Mouse (Mus musculus) limb, embryonic 10.5 days (tissue): Measurements from ENCODE around the gene Tnfrsf25. TPM values are rescaled to one million over a fixed set of nuclear protein-coding genes. Genes with fewer than 3 reads are reported as not detected.

ENCODE experiments used
- DNase-seq: peaks from one replicate; pipeline ENCODE4 v3.0.0-alpha.2; 2017; ENCODE audit warnings: low spot score
- H3K27ac ChIP-seq: fragments of 300-500 bp; sonication (generic); 2 replicates; pipeline ENCODE4 v1.5.1; 2016; ENCODE audit warnings: mild to moderate bottlenecking
- H3K27me3 ChIP-seq: fragments of 300-500 bp; sonication (generic); 2 replicates; pipeline ENCODE4 v1.6.1; 2016; ENCODE audit warnings: low read depth, mild to moderate bottlenecking; ENCODE audit not compliant: poor library complexity, severe bottlenecking
- H3K36me3 ChIP-seq: fragments of 300-500 bp; sonication (generic); 2 replicates; pipeline ENCODE4 v1.6.1; 2016; ENCODE audit warnings: mild to moderate bottlenecking, moderate library complexity
- H3K4me1 ChIP-seq: fragments of 300-500 bp; sonication (generic); 2 replicates; pipeline ENCODE4 v1.6.1; 2016
- H3K4me3 ChIP-seq: fragments of 300-500 bp; sonication (generic); 2 replicates; pipeline ENCODE4 v1.5.1; 2016; ENCODE audit warnings: mild to moderate bottlenecking, moderate library complexity
- H3K9me3 ChIP-seq: fragments of 300-500 bp; sonication (generic); replicated peaks from 2 replicates; pipeline ENCODE4 v1.6.1; 2016; ENCODE audit warnings: mild to moderate bottlenecking
- WGBS: fragments of 180-500 bp; shearing (Covaris S2); methylation state at CpG from one replicate; pipeline ENCODE4 v1.1.7; 2016; 5-methylcytosine and 5-hydroxymethylcytosine counted together
- polyA plus RNA-seq: library from polyadenylated mRNA; unstranded; fragments of >200 nt; fragmentation: Nextera tagmentation; extraction: Ambion mirVana; gene quantifications from 2 replicates; pipeline ENCODE4 v1.2.1, GENCODE M21; 2016

The Tnfrsf25 gene
- polyA plus RNA-seq, 1 experiment from 2014 or later: 0.75 TPM

DNA sequence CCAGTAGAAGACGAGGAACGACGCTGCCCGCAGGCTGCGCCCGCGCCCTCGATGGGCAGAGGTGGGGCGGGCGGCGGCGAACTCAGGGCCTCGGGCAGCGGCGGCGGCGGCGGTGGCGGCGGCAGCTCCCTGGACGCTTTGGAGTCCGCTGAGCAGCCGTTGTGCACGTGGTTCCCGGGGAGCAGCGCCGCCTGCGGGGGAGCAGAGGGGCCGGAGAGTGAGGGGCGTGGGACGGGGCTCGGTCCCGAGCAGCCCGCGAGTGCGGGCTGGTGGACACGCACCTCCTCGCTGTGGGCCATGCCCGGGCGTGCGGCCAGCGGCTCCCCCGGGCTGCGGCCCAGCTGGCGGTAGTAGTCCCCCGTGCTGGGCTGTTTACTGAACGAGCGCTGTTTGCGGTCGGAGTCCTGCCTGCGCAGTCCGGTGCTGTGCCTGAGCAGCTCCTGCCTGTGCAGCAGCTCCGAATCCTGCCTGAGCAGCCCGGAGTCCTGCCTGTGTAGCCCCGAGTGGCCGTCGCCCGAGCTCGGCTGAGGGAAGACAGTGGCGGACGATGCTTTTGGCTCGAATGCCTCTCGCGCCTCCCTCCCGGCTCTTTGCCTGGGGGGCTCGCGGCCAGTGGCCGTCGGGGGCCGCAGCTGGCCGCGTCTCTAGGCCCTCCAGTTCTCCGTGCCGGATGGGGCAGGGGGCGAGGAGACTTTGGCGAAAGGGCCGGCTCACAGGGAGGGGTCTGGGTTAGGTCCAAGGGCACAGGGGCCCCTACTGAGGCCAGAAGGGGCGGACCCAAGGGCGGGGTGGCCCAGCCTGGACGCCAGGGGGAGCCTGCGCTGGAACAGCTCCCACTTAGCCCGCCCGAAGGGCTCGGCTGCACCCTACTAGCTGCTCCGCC is 15.3 kb downstream of the Tnfrsf25 start:
- Histone ChIP-seq H3K27ac (peak overlapping the region; percentile 75), H3K4me1 (peaks cover 54% of the 10 kb centered on the region), H3K9me3 (no peaks in the 10 kb centered on the region), H3K4me3 (peak overlapping the region; percentile 48), H3K27me3 (peaks cover 97% of the 10 kb centered on the region), H3K36me3 (no peaks in the 10 kb centered on the region)
- under 1% methylated on average over 83 of the region's 85 CpGs for WGBS
- DNase-seq: peak; percentile 77

GRCm38 (mm10) chr4:152131809-152132771 is 16.4 kb downstream of the Tnfrsf25 start:
- 5% methylated on average over 50 of the region's 50 CpGs for WGBS

GRCm38 (mm10) chr4:152132772-152133169 is 17.0 kb downstream of the Tnfrsf25 start:
- 24% methylated on average over 10 of the region's 10 CpGs for WGBS
- Histone ChIP-seq H3K9me3 (no peaks in the 10 kb centered on the region), H3K36me3 (no peaks in the 10 kb centered on the region), H3K4me1 (peaks cover 47% of the 10 kb centered on the region), H3K4me3 (no peak overlapping the region), H3K27me3 (peaks cover 96% of the 10 kb centered on the region), H3K27ac (no peak overlapping the region)
- peak; percentile 32 for DNase-seq

More at GRCm38 (mm10) chr4:152131809-152132771, 16.4 kb downstream of the Tnfrsf25 start:
- H3K4me1 ChIP-seq: peaks cover 48% of the 10 kb centered on the region
- peaks cover 96% of the 10 kb centered on the region for H3K27me3 ChIP-seq
- H3K9me3 ChIP-seq: no peaks in the 10 kb centered on the region
- DNase-seq: peak; percentile 73
- H3K27ac ChIP-seq: peak overlapping the region; percentile 75
- H3K4me3 ChIP-seq: peak overlapping the region; percentile 48
- no peaks in the 10 kb centered on the region for H3K36me3 ChIP-seq

DNA sequence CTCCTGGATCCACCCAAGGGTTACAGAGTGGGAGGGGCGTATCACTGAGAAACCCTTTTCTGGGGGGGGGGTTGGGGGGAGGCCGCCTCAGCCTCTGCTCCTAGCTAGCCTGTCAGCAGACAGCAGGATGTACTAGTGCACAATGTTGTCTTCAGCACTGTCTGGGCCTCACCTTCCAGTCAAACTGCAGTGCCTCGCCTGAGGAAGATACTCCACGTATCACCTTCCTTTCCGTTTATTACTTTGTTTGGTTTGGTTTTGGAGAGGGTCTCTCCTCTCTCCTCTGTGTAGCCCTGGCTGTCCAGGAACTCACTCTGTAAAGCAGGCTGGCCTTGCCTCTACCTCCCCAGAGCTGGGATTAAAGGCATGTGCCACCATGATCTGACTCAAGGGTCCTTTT is 17.5 kb downstream of the Tnfrsf25 start:
- Histone ChIP-seq H3K36me3 (no peaks in the 10 kb centered on the region), H3K9me3 (no peaks in the 10 kb centered on the region), H3K4me3 (no peak overlapping the region), H3K4me1 (peaks cover 49% of the 10 kb centered on the region), H3K27ac (no peak overlapping the region), H3K27me3 (peaks cover 96% of the 10 kb centered on the region)
- WGBS: 54% methylated on average over 5 of the region's 5 CpGs
- no peak for DNase-seq

DNA sequence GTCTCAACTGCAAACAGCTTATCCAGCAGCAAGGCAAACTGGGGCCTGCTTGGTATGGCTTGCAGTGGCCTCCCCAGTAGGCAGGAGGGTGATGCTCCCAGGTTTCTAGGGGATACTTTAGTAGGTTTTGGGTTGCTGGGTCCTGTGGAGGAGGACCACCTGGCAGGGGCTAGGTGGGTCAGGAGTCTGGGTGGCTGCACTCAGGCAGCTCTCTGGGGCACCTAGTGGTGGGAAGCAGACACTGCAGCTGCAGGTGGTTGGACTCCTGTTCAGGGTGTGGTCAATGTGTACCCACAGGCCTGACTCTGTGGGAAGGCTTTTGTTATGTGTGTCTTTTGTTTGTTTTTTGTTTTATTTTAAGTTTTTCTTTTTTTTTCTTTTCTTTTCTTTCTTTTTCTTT is 18.8 kb downstream of the Tnfrsf25 start:
- Histone ChIP-seq H3K4me1 (peaks cover 50% of the 10 kb centered on the region), H3K27ac (no peak overlapping the region), H3K27me3 (peaks cover 90% of the 10 kb centered on the region), H3K4me3 (no peak overlapping the region), H3K36me3 (no peaks in the 10 kb centered on the region), H3K9me3 (no peaks in the 10 kb centered on the region)
- DNase-seq: peak; percentile 75

DNA sequence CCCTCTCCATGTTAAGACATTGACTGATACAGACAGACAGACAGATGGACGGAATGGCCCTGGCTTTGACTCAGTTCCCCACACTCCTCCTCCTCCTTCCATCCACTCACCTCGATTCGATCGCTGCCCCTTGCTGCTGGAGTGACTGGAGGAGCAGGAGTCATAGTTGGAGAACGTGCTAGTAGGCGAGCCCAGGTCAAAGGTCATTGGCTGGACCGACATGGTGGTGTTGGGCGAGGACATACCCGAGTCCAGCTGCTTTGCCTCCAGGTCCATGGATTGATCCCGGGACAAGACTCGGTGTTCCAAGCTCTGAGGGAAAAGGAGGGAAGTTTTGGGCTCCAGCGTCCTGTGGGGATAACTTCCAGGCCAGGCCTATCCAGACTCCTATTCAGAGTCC is 19.6 kb downstream of the Tnfrsf25 start:
- no peaks in the 10 kb centered on the region for H3K36me3 ChIP-seq
- DNase-seq: no peak
- H3K4me3 ChIP-seq: no peak overlapping the region
- no peaks in the 10 kb centered on the region for H3K9me3 ChIP-seq
- no peak overlapping the region for H3K27ac ChIP-seq
- H3K27me3 ChIP-seq: peaks cover 82% of the 10 kb centered on the region
- H3K4me1 ChIP-seq: peaks cover 41% of the 10 kb centered on the region
- WGBS: 78% methylated on average over 12 of the region's 12 CpGs

DNA sequence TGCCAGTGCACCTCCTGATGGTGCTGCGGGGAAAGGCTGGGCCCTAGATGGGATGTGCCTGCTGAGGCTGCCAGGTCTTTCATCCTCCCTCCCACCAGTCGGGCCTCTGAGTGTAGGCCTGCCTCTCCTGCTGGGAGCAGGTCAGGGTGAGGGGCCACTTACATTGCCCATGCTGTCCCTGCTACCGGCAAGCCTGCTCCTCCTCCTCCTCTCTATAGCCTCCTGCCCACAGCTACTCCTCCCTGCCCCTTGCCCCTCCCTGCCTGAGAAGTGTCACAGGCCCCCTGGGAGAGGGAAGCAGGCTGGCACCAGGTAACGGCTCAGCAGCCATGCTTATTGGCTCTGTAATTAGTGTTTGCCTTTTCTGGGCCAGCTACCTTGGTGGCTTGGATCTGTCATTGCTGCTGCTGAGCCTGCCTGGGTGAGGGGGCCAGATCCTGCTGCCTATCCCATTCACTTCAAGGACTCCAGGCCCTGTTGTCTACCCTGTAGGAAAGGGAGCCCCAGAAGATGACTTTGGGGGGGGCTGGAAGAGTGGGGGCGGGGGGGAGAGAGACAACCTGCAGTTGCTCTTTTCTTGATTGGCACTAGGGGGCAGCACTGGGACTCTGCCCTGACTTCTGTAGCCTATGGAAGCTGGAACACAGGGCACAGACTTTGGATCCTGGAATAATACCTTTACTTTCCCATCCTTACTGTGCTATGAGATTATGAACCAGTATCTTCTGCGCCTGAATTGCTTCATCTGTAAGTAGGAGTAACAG is 20.6 kb downstream of the Tnfrsf25 start:
- Histone ChIP-seq H3K27ac (no peak overlapping the region), H3K27me3 (peaks cover 82% of the 10 kb centered on the region), H3K9me3 (no peaks in the 10 kb centered on the region), H3K4me1 (peaks cover 32% of the 10 kb centered on the region), H3K4me3 (no peak overlapping the region), H3K36me3 (no peaks in the 10 kb centered on the region)
- WGBS: 27% methylated on average over 6 of the region's 6 CpGs
- peak; percentile 35 for DNase-seq

GRCm38 (mm10) chr4:152136876-152137250 is 21.1 kb downstream of the Tnfrsf25 start:
- Histone ChIP-seq H3K27ac (no peak overlapping the region), H3K36me3 (no peaks in the 10 kb centered on the region), H3K27me3 (peaks cover 82% of the 10 kb centered on the region), H3K4me1 (peaks cover 26% of the 10 kb centered on the region), H3K4me3 (no peak overlapping the region), H3K9me3 (no peaks in the 10 kb centered on the region)
- WGBS: 92% methylated on average over 2 of the region's 2 CpGs
- no peak for DNase-seq

DNA sequence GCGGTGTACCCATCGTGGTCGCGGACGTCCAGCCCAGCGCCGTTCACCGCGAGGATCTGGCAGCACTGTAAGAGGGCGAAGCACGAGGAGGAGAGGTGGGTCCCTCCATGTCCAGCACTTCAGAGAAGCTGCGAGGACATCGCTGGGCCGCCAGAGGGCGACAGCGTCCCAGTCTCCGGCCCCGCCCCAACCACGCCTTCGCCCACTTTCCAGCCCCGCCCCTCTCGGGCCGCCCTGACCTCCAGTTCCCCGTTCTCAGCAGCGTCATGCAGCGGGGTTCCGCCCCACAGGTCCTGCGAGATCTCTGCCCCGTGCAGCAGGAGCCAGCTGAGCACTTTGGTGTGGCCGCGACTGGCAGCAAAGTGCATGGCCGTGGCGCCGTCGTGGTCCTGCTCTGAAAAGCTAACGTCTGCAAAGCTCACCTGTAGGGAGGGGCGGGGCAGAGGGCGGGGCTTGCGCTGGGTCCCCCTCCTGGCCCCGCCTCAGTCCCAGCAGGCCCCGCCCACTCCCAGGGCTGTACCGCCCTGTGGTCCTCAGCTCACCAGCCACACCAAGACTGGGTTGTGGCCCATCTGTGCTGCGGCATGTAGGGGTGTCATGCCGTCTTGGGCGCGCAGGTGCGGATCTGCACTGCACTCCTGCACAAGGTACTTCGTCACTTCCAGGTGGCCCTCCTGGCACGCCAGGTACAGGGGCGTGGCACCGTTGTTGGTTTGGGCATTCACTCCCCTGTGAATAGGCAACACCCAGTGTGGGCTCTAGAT is 22.9 kb downstream of the Tnfrsf25 start:
- DNase-seq: peak; percentile 94
- Histone ChIP-seq H3K9me3 (no peaks in the 10 kb centered on the region), H3K27ac (no peak overlapping the region), H3K27me3 (peaks cover 75% of the 10 kb centered on the region), H3K4me3 (peak overlapping the region; percentile 46), H3K36me3 (no peaks in the 10 kb centered on the region), H3K4me1 (peaks cover 15% of the 10 kb centered on the region)
- WGBS: 3% methylated on average over 51 of the region's 51 CpGs

GRCm38 (mm10) chr4:152140441-152140840 is 24.7 kb downstream of the Tnfrsf25 start:
- Histone ChIP-seq H3K9me3 (no peaks in the 10 kb centered on the region), H3K4me3 (no peak overlapping the region), H3K27me3 (peaks cover 70% of the 10 kb centered on the region), H3K36me3 (no peaks in the 10 kb centered on the region), H3K4me1 (peaks cover 15% of the 10 kb centered on the region), H3K27ac (no peak overlapping the region)
- DNase-seq: peak; percentile 59
- 36% methylated on average over 6 of the region's 6 CpGs for WGBS

DNA sequence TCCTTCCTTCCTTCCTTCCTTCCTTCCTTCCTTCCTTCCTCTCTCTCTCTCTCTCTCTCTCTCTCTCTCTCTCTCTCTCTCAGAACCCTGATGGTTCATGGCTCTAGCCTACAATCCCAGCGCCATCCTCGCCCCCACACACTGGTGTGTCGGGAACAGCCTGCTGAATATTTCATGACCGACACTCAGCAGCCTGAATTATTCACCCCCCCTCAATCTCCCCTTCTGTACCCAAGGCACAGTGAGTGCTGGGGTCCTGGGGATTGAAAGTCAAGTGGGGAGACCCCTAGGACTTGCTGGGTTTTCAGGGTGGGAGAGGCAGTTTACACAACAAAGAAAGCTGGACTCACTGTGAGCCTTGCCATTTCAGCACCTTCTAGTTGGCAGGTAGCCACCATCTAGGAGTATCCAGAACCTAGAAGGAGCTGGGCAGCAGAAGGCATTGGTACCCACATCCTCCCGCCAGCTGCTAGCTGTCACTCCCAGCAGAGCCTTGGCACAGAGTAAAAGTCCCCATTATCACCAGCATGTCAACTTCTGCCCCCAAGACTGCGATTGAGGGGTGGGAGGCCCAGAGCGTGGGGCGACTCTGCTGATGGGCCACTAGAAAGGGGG is 25.9 kb downstream of the Tnfrsf25 start:
- peaks cover 66% of the 10 kb centered on the region for H3K27me3 ChIP-seq
- peaks cover 17% of the 10 kb centered on the region for H3K4me1 ChIP-seq
- H3K9me3 ChIP-seq: no peaks in the 10 kb centered on the region
- no peak for DNase-seq
- WGBS: 74% methylated on average over 8 of the region's 8 CpGs
- no peak overlapping the region for H3K27ac ChIP-seq
- no peaks in the 10 kb centered on the region for H3K36me3 ChIP-seq
- H3K4me3 ChIP-seq: no peak overlapping the region
